Mouse (Mus musculus) adrenal gland (tissue): ENCODE results near the gene Klhl34.

Experiments used
- intact Hi-C: fragments of 180-260 bp; cut with DNase I; formaldehyde crosslinking; loops from one replicate; pipeline ENCODE4 v1.15.1; 2025
- long read RNA-seq, 2 experiments: library from polyadenylated mRNA; unstranded; transcript quantifications; one replicate each; pipeline ENCODE4 v2.0.0; 2020; ENCODE audit warnings: borderline replicate concordance in 1 of 2; ENCODE audit not compliant: insufficient replicate concordance in 1 of 2

The Klhl34 gene
- long read RNA-seq, experiment 1, result 0 reads
- long read RNA-seq, experiment 2, result 0 reads

DNA sequence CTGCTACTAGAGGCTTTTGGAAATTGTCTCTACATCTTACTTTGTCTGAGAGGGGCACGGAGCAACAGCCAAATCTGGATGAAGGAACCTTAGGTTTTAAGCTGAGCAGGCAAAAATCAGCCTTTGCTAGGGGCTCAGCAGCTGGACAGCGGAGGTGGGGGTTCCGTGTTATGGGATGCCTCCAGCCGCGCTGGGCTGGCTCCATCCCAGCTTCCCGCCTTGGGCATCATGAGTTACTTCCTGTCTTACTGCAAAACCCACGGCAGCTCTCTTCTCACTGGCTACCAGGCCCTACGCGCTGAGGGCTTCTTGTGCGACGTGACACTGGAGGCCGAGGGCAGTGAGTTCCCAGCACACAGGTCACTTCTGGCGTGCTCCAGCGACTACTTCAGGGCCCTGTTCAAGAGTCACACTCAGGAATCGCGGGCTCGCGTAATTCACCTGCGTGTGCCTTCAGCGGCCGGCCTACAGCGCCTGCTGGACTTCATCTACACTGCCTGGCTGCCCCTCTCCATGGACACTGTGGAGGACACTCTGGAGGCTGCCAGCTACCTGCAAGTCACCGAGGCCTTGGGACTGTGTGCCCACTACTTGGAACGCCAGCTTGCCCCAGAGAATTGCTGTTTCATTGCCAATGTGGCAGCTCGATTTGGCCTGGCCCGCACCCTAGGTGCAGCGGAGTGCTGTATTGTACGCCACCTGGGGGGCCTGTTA lies at the start of gene Klhl34:
TSS of gene Klhl34 (plus strand) at position 229 of the 714 bp plus-strand sequence.
- intact Hi-C loops, result no loop called here

DNA sequence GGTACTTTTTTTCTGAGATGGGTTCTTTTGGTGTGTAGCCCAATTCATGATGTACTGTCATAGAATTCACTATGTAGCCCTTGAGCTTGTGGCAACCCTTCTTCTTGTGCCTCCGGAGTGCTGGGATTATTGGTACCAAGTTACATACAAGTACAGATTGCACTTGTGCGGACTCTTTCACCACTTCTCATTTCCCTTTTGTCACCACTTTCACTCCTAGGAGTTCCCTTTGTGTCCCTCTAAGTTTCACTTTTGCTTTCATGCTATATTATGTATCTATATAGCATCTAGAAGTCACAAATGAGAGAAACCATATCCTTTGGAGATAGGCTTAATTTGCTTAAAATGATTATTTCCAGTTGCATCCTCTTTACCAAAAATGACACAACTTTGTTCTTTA lies 16.6 kb upstream of the Klhl34 start:
- intact Hi-C loops, result no loop called here

DNA sequence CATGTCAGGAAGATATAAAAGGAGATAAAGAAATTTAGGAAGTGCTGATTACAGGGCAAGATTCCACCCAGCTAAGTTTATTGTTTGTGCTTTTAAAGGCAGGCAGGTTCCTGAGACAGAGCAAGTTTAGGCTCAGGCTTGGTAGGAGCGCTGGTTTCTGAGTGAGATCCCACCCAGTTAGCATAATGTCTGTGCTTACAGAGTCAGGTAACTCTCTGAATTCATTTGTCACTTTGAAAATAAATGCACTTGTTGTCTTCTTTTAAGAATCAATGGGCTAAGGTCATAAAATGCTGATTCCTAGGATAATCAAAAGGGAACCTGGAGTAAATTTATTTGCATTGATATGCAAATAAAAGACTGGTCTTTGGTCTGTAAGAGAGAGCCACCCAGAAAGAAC lies 8.5 kb upstream of the Klhl34 start:
- intact Hi-C loops, result no loop called here

DNA sequence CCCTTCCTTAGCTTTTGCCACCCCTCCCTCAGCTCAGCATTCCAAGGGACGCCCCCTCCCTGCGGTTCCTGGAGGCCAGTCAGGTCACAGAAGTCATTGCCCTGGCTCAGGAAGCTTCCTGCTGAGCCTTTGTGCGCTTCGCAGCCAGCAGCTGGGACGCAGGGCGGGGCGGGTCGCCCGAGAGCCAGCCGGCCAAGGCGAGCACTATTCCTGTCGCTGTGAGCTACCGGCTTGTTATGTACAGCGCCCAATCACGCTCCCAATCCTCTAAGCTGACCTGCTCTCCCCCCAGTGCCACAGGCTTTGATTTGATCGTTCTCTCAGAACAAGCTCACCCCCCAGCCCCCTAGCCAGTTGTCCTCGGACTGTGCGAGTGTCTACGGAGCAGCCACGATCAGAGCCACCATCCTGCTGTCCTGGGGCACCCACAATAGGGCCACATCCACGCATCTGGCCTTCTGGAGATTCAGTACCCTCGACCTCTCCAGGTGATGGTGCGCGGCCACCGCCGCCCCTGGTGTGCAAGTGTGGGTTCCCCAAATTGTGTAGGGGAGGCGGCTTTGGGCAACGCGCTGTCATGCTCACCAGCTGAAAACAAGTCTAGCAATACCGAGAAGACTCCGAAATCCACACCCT lies 546 bp upstream of the Klhl34 start:
- intact Hi-C loops, result no loop called here

DNA sequence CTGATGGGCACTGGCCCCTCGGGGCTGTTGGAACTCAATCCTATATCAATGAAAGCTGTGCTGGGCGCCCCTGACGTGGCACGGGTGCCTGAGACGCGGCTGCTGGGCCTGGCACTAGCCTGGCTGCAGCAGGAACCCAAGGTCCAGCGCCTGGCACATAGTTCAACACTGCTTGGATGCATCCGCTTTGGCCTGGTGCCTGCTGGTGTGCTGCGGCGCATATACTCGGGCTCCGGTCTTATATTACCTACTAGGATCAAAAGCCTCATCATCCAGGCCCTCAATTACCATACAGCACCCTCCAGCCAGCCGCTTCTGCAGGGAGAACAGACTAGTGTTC lies 656 bp downstream of the Klhl34 start:
- intact Hi-C loops, result no loop called here

DNA sequence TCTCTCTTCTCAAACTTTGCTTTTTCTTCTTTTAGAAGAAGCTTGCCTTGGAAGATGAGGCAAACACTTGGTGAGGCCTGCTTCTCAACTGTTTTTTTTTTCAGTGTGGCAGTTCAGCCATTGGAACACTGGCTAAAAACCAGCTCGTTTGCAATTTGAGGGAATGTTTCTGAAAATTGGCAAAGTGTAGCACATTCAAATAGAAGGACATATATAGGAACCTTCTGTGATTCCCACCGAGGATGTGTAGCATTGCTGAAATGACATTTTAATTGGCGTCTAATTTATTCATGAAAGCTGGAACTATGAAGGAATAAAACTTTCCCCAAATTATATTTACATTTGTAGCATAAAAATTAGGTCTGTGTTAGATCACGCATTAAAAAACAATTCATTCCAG lies 11.7 kb downstream of the Klhl34 start:
- intact Hi-C loops, result no loop called here
